Mouse (Mus musculus): ENCODE results near the gene S100a11. TPM values are rescaled to one million over a fixed set of nuclear protein-coding genes. Genes with fewer than 3 reads are reported as not detected.

S100a11 gene
- polyA plus RNA-seq (2012; rRNA removed) (39.1 and 46.2 TPM in 2 replicates), polyA plus RNA-seq (2014; fragmentation: Nextera tagmentation; extraction: Ambion mirVana) (126 and 159 TPM in 2 replicates)

- Histone ChIP-seq H3K9ac (replicated peaks) (peak within 1 kb of the TSS; percentile 39), H3K27ac (no peak within 1 kb of the TSS), H3K27me3 (ENCODE audit: control insufficient read depth, insufficient read depth, low read length) (no peaks in the 10 kb centered on the region), H3K36me3 (replicated peaks; ENCODE audit: control insufficient read depth, insufficient read depth, low read depth) (no peaks in the 10 kb centered on the region), H3K4me2 (ENCODE audit: low read depth) (peak within 1 kb of the TSS; percentile 69), H3K9me3 (ENCODE audit: control insufficient read depth, low read length) (no peaks in the 10 kb centered on the region), H3K4me1 (replicated peaks; ENCODE audit: control insufficient read depth in 2 of 2, insufficient read depth in 2 of 2, low read length in 1 of 2) (peaks cover 0 to 4% of the 10 kb centered on the region in 2 experiments; a peak in 1 of 4 replicates), H3K4me3 (ENCODE audit: insufficient read depth in 1 of 2, low read depth in 2 of 2, low read length in 2 of 2) (peak within 1 kb of the TSS; percentile 47 to 56)
- TF ChIP-seq CTCF (IDR thresholded peaks at IDR 0.05; ENCODE audit: low read depth) (0 out of 2 replicates have a peak, but pooled peaks have one; percentile 13), EP300 (IDR thresholded peaks at IDR 0.05; ENCODE audit: low read depth) (no peak)
- ATAC-seq (ENCODE audit: insufficient read depth) (peak; percentile 82; the same call in 1 of the 2 replicates), DNase-seq (ENCODE audit: low read depth in 3 of 3, low spot score in 3 of 3) (no peak)
- 1% methylated on average over 38 of the region's 38 CpGs for WGBS (ENCODE audit: insufficient replicate concordance)
These were observed at the start of gene S100a11 for GRCm38 (mm10) chr3:93520330-93521193. TSS of gene S100a11 (plus strand) at chr3:93520488.

GRCm38 (mm10) chr3:93480053-93480452, 40.2 kb upstream of the S100a11 start:
- no peak overlapping the region for H3K27ac ChIP-seq
- H3K9me3 ChIP-seq (ENCODE audit: control insufficient read depth, low read length): no peaks in the 10 kb centered on the region
- ATAC-seq (ENCODE audit: insufficient read depth) (no peak), DNase-seq (ENCODE audit: low read depth in 3 of 3, low spot score in 3 of 3) (no peak)
- 77% methylated on average over 1 of the region's 1 CpGs for WGBS (ENCODE audit: insufficient replicate concordance)
- no peak overlapping the region for H3K4me3 ChIP-seq (ENCODE audit: insufficient read depth in 1 of 2, low read depth in 2 of 2, low read length in 2 of 2)
- H3K4me2 ChIP-seq (ENCODE audit: low read depth): no peak overlapping the region
- no peak for TF ChIP-seq CTCF (IDR thresholded peaks at IDR 0.05; ENCODE audit: low read depth)
- TF ChIP-seq EP300 (IDR thresholded peaks at IDR 0.05; ENCODE audit: low read depth): no peak
- no peaks in the 10 kb centered on the region for H3K27me3 ChIP-seq (ENCODE audit: control insufficient read depth, insufficient read depth, low read length)
- H3K4me1 ChIP-seq (replicated peaks; ENCODE audit: control insufficient read depth in 2 of 2, insufficient read depth in 2 of 2, low read length in 1 of 2): no peaks in the 10 kb centered on the region
- no peaks in the 10 kb centered on the region for H3K36me3 ChIP-seq (replicated peaks; ENCODE audit: control insufficient read depth, insufficient read depth, low read depth)
- H3K9ac ChIP-seq (replicated peaks): no peak overlapping the region

DNA sequence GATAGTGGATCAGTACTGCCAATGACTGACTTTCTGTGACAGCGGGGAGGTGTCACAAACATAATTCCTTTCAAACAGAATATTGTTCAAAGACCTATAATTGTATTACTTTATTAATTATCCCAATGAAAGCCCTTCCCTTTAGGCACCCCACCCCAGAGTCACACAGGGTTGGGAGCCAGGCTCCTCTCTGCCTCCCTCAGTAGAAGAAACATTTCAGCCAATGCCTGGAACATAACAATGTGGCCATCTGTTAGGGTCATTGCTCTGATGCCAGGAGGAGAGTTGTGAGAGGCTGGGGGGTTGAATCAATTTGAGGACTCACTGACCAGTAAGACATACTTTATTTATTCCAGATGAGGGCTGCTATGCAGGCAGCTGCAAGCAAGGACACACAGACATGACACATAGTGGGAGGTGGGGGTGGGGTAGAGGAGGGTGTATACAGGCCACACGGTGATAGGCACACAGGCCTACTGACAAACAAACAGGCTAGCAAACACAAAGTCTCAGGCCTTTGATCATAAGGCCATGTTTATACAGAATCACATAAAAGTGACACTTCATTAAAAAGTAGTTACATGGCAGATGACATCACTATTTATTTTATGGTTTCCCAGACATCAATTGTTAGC, 38.2 kb upstream of the S100a11 start:
- no peaks in the 10 kb centered on the region for H3K4me1 ChIP-seq (replicated peaks; ENCODE audit: control insufficient read depth in 2 of 2, insufficient read depth in 2 of 2, low read length in 1 of 2)
- H3K9ac ChIP-seq (replicated peaks): no peak overlapping the region
- WGBS (ENCODE audit: insufficient replicate concordance): 56% methylated on average over 2 of the region's 2 CpGs
- H3K4me2 ChIP-seq (ENCODE audit: low read depth): no peak overlapping the region
- H3K9me3 ChIP-seq (ENCODE audit: control insufficient read depth, low read length): no peaks in the 10 kb centered on the region
- H3K4me3 ChIP-seq (ENCODE audit: insufficient read depth in 1 of 2, low read depth in 2 of 2, low read length in 2 of 2): no peak overlapping the region
- DNase-seq (ENCODE audit: low read depth in 3 of 3, low spot score in 3 of 3) (no peak), ATAC-seq (ENCODE audit: insufficient read depth) (no peak)
- H3K27ac ChIP-seq: no peak overlapping the region
- no peaks in the 10 kb centered on the region for H3K27me3 ChIP-seq (ENCODE audit: control insufficient read depth, insufficient read depth, low read length)
- no peaks in the 10 kb centered on the region for H3K36me3 ChIP-seq (replicated peaks; ENCODE audit: control insufficient read depth, insufficient read depth, low read depth)
- TF ChIP-seq EP300 (IDR thresholded peaks at IDR 0.05; ENCODE audit: low read depth) (no peak), CTCF (IDR thresholded peaks at IDR 0.05; ENCODE audit: low read depth) (no peak)

- no peaks in the 10 kb centered on the region for H3K9me3 ChIP-seq (ENCODE audit: control insufficient read depth, low read length)
- TF ChIP-seq EP300 (IDR thresholded peaks at IDR 0.05; ENCODE audit: low read depth) (no peak), CTCF (IDR thresholded peaks at IDR 0.05; ENCODE audit: low read depth) (no peak)
- no peaks in the 10 kb centered on the region for H3K27me3 ChIP-seq (ENCODE audit: control insufficient read depth, insufficient read depth, low read length)
- no peak overlapping the region for H3K9ac ChIP-seq (replicated peaks)
- DNase-seq (ENCODE audit: low read depth in 3 of 3, low spot score in 3 of 3) (no peak), ATAC-seq (ENCODE audit: insufficient read depth) (no peak)
- no peak overlapping the region for H3K27ac ChIP-seq
- no peak overlapping the region for H3K4me3 ChIP-seq (ENCODE audit: insufficient read depth in 1 of 2, low read depth in 2 of 2, low read length in 2 of 2)
- H3K36me3 ChIP-seq (replicated peaks; ENCODE audit: control insufficient read depth, insufficient read depth, low read depth): no peaks in the 10 kb centered on the region
- 57% methylated on average over 3 of the region's 3 CpGs for WGBS (ENCODE audit: insufficient replicate concordance)
- no peaks in the 10 kb centered on the region for H3K4me1 ChIP-seq (replicated peaks; ENCODE audit: control insufficient read depth in 2 of 2, insufficient read depth in 2 of 2, low read length in 1 of 2)
- no peak overlapping the region for H3K4me2 ChIP-seq (ENCODE audit: low read depth)
These were observed 34.7 kb upstream of the S100a11 start for GRCm38 (mm10) chr3:93485611-93486010.

- H3K4me2 ChIP-seq (ENCODE audit: low read depth): no peak overlapping the region
- ATAC-seq (ENCODE audit: insufficient read depth) (no peak), DNase-seq (ENCODE audit: low read depth in 3 of 3, low spot score in 3 of 3) (no peak)
- no peak overlapping the region for H3K4me3 ChIP-seq (ENCODE audit: insufficient read depth in 1 of 2, low read depth in 2 of 2, low read length in 2 of 2)
- H3K27ac ChIP-seq: no peak overlapping the region
- no peak overlapping the region for H3K9ac ChIP-seq (replicated peaks)
- no peaks in the 10 kb centered on the region for H3K36me3 ChIP-seq (replicated peaks; ENCODE audit: control insufficient read depth, insufficient read depth, low read depth)
- 59% methylated on average over 2 of the region's 2 CpGs for WGBS (ENCODE audit: insufficient replicate concordance)
- no peaks in the 10 kb centered on the region for H3K27me3 ChIP-seq (ENCODE audit: control insufficient read depth, insufficient read depth, low read length)
- H3K9me3 ChIP-seq (ENCODE audit: control insufficient read depth, low read length): no peaks in the 10 kb centered on the region
- no peaks in the 10 kb centered on the region for H3K4me1 ChIP-seq (replicated peaks; ENCODE audit: control insufficient read depth in 2 of 2, insufficient read depth in 2 of 2, low read length in 1 of 2)
- TF ChIP-seq CTCF (IDR thresholded peaks at IDR 0.05; ENCODE audit: low read depth): no peak
These were observed 31.7 kb upstream of the S100a11 start for GRCm38 (mm10) chr3:93488541-93488940.

Measured in liver, embryonic 14.5 days (tissue).